Mouse (Mus musculus) CH12.LX (cell line): ENCODE results near the gene Herc1. TPM values are rescaled to one million over a fixed set of nuclear protein-coding genes. Genes with fewer than 3 reads are reported as not detected.

Source experiments
- DNase-seq: peaks from one replicate; pipeline ENCODE4 v3.0.0-alpha.2; 2013; ENCODE audit errors: extremely low read depth
- H3K27ac ChIP-seq: 2 replicates; pipeline ENCODE4 v1.5.1; 2012; ENCODE audit warnings: low read depth, mild to moderate bottlenecking, control low read depth, moderate library complexity; ENCODE audit not compliant: insufficient read depth
- H3K27me3 ChIP-seq: replicated peaks from 2 replicates; pipeline ENCODE3; 2012; ENCODE audit warnings: inconsistent platforms
- H3K36me3 ChIP-seq, 2 experiments: replicated peaks in 1 of 2; 2 replicates each; pipeline versions ENCODE3 to v1.6.1; 2012; ENCODE audit warnings: inconsistent platforms in 1 of 2, low read length in 1 of 2, mild to moderate bottlenecking in 1 of 2, mixed read lengths in 1 of 2, moderate library complexity in 1 of 2; ENCODE audit not compliant: control insufficient read depth in 1 of 2, insufficient read depth in 1 of 2
- H3K4me1 ChIP-seq, 2 experiments: 2 replicates each; pipeline ENCODE4 v1.6.1; 2012; ENCODE audit warnings: inconsistent platforms in 1 of 2, moderate library complexity in 1 of 2; ENCODE audit not compliant: insufficient read depth in 2 of 2, control insufficient read depth in 1 of 2
- H3K4me2 ChIP-seq: 2 replicates; pipeline ENCODE4 v1.6.1; 2012; ENCODE audit warnings: low read depth, mild to moderate bottlenecking, control low read depth; ENCODE audit not compliant: poor library complexity, insufficient read depth, severe bottlenecking
- H3K4me3 ChIP-seq, 3 experiments: fragments of 150-350 bp in 1 of 3; sonication (generic) in 1 of 3; replicated peaks in 1 of 3; 2 replicates each; pipeline versions ENCODE3 to v1.5.1; 2011 to 2012; ENCODE audit warnings: low read depth in 2 of 3, low read length in 2 of 3, mild to moderate bottlenecking in 2 of 3, moderate library complexity in 2 of 3, control low read depth in 1 of 3, improper control_type of control experiment in 1 of 3, inconsistent platforms in 1 of 3, mixed read lengths in 1 of 3; ENCODE audit not compliant: poor library complexity in 1 of 3
- H3K79me2 ChIP-seq: replicated peaks from 2 replicates; pipeline ENCODE4 v1.6.1; 2012; ENCODE audit warnings: mild to moderate bottlenecking, moderate library complexity; ENCODE audit not compliant: control insufficient read depth, poor library complexity, insufficient read depth, severe bottlenecking; ENCODE audit errors: extremely low read depth
- H3K9ac ChIP-seq: 2 replicates; pipeline ENCODE4 v1.6.1; 2012; ENCODE audit warnings: low read depth, mild to moderate bottlenecking, control low read depth, moderate library complexity; ENCODE audit not compliant: insufficient read depth
- H3K9me3 ChIP-seq: replicated peaks from 2 replicates; pipeline ENCODE3; 2012; ENCODE audit warnings: low read length, inconsistent platforms, mixed read lengths
- CHD2 ChIP-seq: IDR thresholded peaks from 2 replicates; pipeline ENCODE4 v1.6.1; 2011; ENCODE audit warnings: low read length, improper control_type of control experiment
- CTCF ChIP-seq, 2 experiments: IDR thresholded peaks in 1 of 2; conservative IDR thresholded peaks in 1 of 2; 2 replicates each; pipeline ENCODE4 v1.5.1; 2011 to 2012; ENCODE audit warnings: low read depth in 2 of 2, low read length in 2 of 2, improper control_type of control experiment in 1 of 2, inconsistent platforms in 1 of 2, mild to moderate bottlenecking in 1 of 2, moderate library complexity in 1 of 2
- EP300 ChIP-seq: IDR thresholded peaks from 2 replicates; pipeline ENCODE4 v1.6.1; 2011; ENCODE audit warnings: low read length, improper control_type of control experiment
- ETS1 ChIP-seq: conservative IDR thresholded peaks from 2 replicates; pipeline ENCODE4 v1.6.1; 2012; ENCODE audit warnings: low read depth, mild to moderate bottlenecking, inconsistent platforms, low read length, improper control_type of control experiment, moderate library complexity
- GABPA ChIP-seq: IDR thresholded peaks from 2 replicates; pipeline ENCODE4 v1.6.1; 2012; ENCODE audit warnings: low read depth, low read length, improper control_type of control experiment, inconsistent platforms; ENCODE audit not compliant: insufficient replicate concordance
- JUND ChIP-seq: conservative IDR thresholded peaks from 2 replicates; pipeline ENCODE4 v1.6.1; 2011; ENCODE audit warnings: low read depth, low read length, improper control_type of control experiment
- MAFK ChIP-seq: IDR thresholded peaks from 2 replicates; pipeline ENCODE4 v1.6.1; 2011; ENCODE audit warnings: low read length, improper control_type of control experiment; ENCODE audit not compliant: insufficient replicate concordance
- MAZ ChIP-seq: IDR thresholded peaks from 2 replicates; pipeline ENCODE4 v1.6.1; 2012; ENCODE audit warnings: low read depth, mild to moderate bottlenecking, inconsistent platforms, low read length, improper control_type of control experiment, moderate library complexity
- MYC ChIP-seq: IDR thresholded peaks from 2 replicates; pipeline ENCODE4 v1.6.1; 2011; ENCODE audit warnings: low read depth, mild to moderate bottlenecking, improper control_type of control experiment, low read length
- NELFE ChIP-seq: IDR thresholded peaks from 2 replicates; pipeline ENCODE4 v1.6.1; 2011; ENCODE audit warnings: low read depth, low read length, improper control_type of control experiment
- PAX5 ChIP-seq: IDR thresholded peaks from 2 replicates; pipeline ENCODE4 v1.6.1; 2012; ENCODE audit warnings: low read length, inconsistent platforms, mixed read lengths
- POLR2A ChIP-seq: IDR thresholded peaks from 2 replicates; pipeline ENCODE4 v1.6.1; 2011; ENCODE audit warnings: low read depth, mild to moderate bottlenecking, improper control_type of control experiment, low read length
- POLR2AphosphoS2 ChIP-seq: IDR thresholded peaks from 2 replicates; pipeline ENCODE4 v1.6.1; 2011; ENCODE audit warnings: low read depth, low read length, improper control_type of control experiment
- SMC3 ChIP-seq: IDR thresholded peaks from 2 replicates; pipeline ENCODE4 v1.6.1; 2011; ENCODE audit warnings: low read depth, low read length, improper control_type of control experiment
- TCF12 ChIP-seq: IDR thresholded peaks from 2 replicates; pipeline ENCODE4 v1.6.1; 2014; ENCODE audit warnings: low read depth, mild to moderate bottlenecking, inconsistent platforms, low read length, improper control_type of control experiment
- UBTF ChIP-seq: IDR thresholded peaks from 2 replicates; pipeline ENCODE4 v1.6.1; 2012; ENCODE audit warnings: low read depth, mild to moderate bottlenecking, inconsistent platforms, low read length, improper control_type of control experiment, moderate library complexity
- USF1 ChIP-seq: IDR thresholded peaks from 2 replicates; pipeline ENCODE4 v1.6.1; 2014; ENCODE audit warnings: low read depth, mild to moderate bottlenecking, inconsistent platforms, low read length, improper control_type of control experiment
- USF2 ChIP-seq: conservative IDR thresholded peaks from 2 replicates; pipeline ENCODE4 v1.6.1; 2011; ENCODE audit warnings: low read depth, low read length, improper control_type of control experiment
- ZKSCAN1 ChIP-seq: IDR thresholded peaks from 2 replicates; pipeline ENCODE4 v1.6.1; 2012; ENCODE audit warnings: low read depth, inconsistent platforms, low read length, improper control_type of control experiment, borderline replicate concordance
- ZMIZ1 ChIP-seq: IDR thresholded peaks from 2 replicates; pipeline ENCODE4 v1.6.1; 2012; ENCODE audit warnings: low read depth, mild to moderate bottlenecking, inconsistent platforms, low read length, improper control_type of control experiment
- ZNF384 ChIP-seq: IDR thresholded peaks from 2 replicates; pipeline ENCODE4 v1.6.1; 2012; ENCODE audit warnings: low read depth, low read length, improper control_type of control experiment, inconsistent platforms
- dilution Hi-C: fragments of 300-500 bp; cut with MboI; formaldehyde crosslinking; loops from 2 replicates; pipeline ENCODE4 v1.14.3; 2020; ENCODE audit warnings: low sequenced_read_pairs; ENCODE audit not compliant: extremely low pct_unique_long_range_greater_than_20kb, extremely low pct_ligation_motif_present
- in situ Hi-C: fragments of 300-500 bp; cut with MboI; formaldehyde crosslinking; loops from 3 replicates; pipeline ENCODE4 v1.14.3; 2019; ENCODE audit warnings: low sequenced_read_pairs, low pct_ligation_motif_present, low pct_unique_long_range_greater_than_20kb, mixed read lengths
- polyA plus RNA-seq: library from polyadenylated mRNA; unstranded; fragments of >175 nt; gene quantifications from 2 replicates; pipeline ENCODE4 v1.2.1, GENCODE M21; 2012; ENCODE audit warnings: low read depth; ENCODE audit not compliant: insufficient read length
- total RNA-seq, 2 experiments: library from RNA; depleted of rRNA; stranded (reverse); fragments of 300-350 nt in 1 of 2; fragments of >200 nt in 1 of 2; gene quantifications; 2 replicates each; pipeline ENCODE4 v1.2.3; 2012 to 2014

Herc1 gene
- total and polyA plus RNA-seq, 3 experiments = 33.2 to 45.2 (median 42.1) TPM

DNA sequence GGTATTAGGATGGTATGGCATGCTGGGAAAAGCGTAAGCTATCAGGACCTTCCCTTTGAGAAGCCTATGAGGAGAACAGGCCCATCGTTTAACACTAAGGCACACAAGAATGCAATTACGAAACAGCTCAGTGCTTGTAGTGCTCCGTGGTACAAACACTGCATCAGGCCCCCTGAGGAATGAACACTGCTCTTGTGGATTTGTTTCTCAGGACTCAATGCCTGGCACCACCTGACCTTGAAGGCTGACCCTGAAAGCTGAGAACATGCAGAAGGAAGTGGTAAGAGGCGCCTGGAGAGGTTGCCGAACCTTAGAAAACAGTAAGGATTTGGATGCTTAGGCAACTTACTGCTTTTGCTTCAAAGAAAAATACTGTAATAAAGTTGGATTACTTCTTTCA is 20.8 kb upstream of the Herc1 start:
- H3K9ac ChIP-seq = no peak overlapping the region
- no peak for TF ChIP-seq JUND
- no peak for TF ChIP-seq CHD2
- TF ChIP-seq ZNF384 = no peak
- TF ChIP-seq USF1 = no peak
- TF ChIP-seq GABPA = no peak
- no peak for TF ChIP-seq EP300
- TF ChIP-seq ZKSCAN1 = no peak
- TF ChIP-seq MYC = no peak
- TF ChIP-seq MAFK = no peak
- TF ChIP-seq, all 38 proteins: peak for 0
- Histone ChIP-seq H3K9me3 (no peaks in the 10 kb centered on the region), H3K4me1 (peaks cover 3 to 16% of the 10 kb centered on the region in 2 experiments; a peak in 3 of 4 replicates), H3K36me3 (no peaks in the 10 kb centered on the region), H3K4me2 (no peak overlapping the region), H3K27me3 (no peaks in the 10 kb centered on the region), H3K4me3 (no peak overlapping the region), H3K79me2 (no peaks in the 10 kb centered on the region), H3K27ac (no peak overlapping the region)
- DNase-seq = no peak
- in situ Hi-C loops = no loop called here
- dilution Hi-C loops = no loop called here

DNA sequence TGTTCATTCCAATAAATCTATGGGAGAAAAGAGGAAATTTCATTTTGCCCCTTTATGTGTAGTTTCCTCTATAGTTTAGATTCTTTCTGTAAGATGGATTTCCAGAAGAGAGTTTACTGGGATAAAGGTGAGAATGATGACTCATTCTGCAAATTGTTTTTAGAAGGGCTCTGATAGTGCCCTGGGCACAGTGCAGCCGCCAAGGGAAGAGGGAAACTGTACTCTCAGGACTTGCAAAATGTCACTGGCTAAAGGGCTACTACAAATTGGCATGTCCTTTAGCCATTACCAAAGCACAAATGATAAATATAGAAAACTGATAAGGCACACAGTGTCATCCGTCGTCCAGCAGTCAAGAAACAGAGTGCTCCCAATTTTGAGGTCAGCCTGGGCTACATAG is 19.8 kb upstream of the Herc1 start:
- H3K27ac ChIP-seq = no peak overlapping the region
- dilution Hi-C loops = no loop called here
- peaks cover 3 to 19% of the 10 kb centered on the region in 2 experiments; a peak in 3 of 4 replicates for H3K4me1 ChIP-seq
- no peaks in the 10 kb centered on the region for H3K79me2 ChIP-seq
- H3K9ac ChIP-seq = no peak overlapping the region
- TF ChIP-seq CHD2 (no peak), ZMIZ1 (no peak), USF2 (no peak), TCF12 (no peak), SMC3 (no peak), GABPA (no peak), UBTF (no peak), POLR2A (no peak), USF1 (no peak), CTCF (conservative IDR thresholded peaks at IDR 0.05 in 1 of 2, IDR thresholded peaks at IDR 0.05 in 1 of 2; ENCODE audit: low read depth in 2 of 2, low read length in 2 of 2) (no peak), MYC (no peak), ETS1 (no peak), NELFE (no peak), MAZ (no peak), POLR2AphosphoS2 (no peak), PAX5 (no peak)
- TF ChIP-seq, all 38 proteins: peak for 0
- Histone ChIP-seq H3K9me3 (no peaks in the 10 kb centered on the region), H3K4me2 (no peak overlapping the region), H3K4me3 (no peak overlapping the region), H3K36me3 (no peaks in the 10 kb centered on the region), H3K27me3 (no peaks in the 10 kb centered on the region)
- no peak for DNase-seq
- in situ Hi-C loops = no loop called here
